Mouse (Mus musculus) embryonic fibroblast, embryonic 13.5 days (primary cell): Measurements from ENCODE around the gene Mrpl42.

Experiments used
- CTCF ChIP-seq: IDR thresholded peaks from 2 replicates; pipeline ENCODE4 v1.5.1; 2011; ENCODE audit warnings: mild to moderate bottlenecking, control low read depth, low read length, moderate library complexity, borderline replicate concordance; ENCODE audit not compliant: insufficient read depth
- POLR2A ChIP-seq: IDR thresholded peaks from 2 replicates; pipeline ENCODE4 v1.6.1; 2011; ENCODE audit warnings: low read depth, mild to moderate bottlenecking, control low read depth, low read length, moderate library complexity

- TF ChIP-seq POLR2A (no peak), CTCF (no peak)
Measured at GRCm38 (mm10) chr10:95458050-95458806, 43.5 kb downstream of the Mrpl42 start.
